Mouse (Mus musculus) forebrain, embryonic 12.5 days (tissue): ENCODE data around the gene Foxa3. TPM values are rescaled to one million over a fixed set of nuclear protein-coding genes. Genes with fewer than 3 reads are reported as not detected.

ENCODE experiments used
- ATAC-seq: fragments of 200-750 bp; cut with Nextera tagmentation; 2 replicates; pipeline ENCODE4 v1.8.0; 2017; ENCODE audit warnings: moderate TSS enrichment; ENCODE audit not compliant: low FRiP score
- H3K27ac ChIP-seq: fragments of 300-500 bp; sonication (generic); 2 replicates; pipeline ENCODE4 v1.5.1; 2016; ENCODE audit warnings: mild to moderate bottlenecking
- H3K27me3 ChIP-seq: fragments of 300-500 bp; sonication (generic); 2 replicates; pipeline ENCODE4 v1.6.1; 2016; ENCODE audit warnings: mild to moderate bottlenecking
- H3K36me3 ChIP-seq: fragments of 300-500 bp; sonication (generic); replicated peaks from 2 replicates; pipeline ENCODE4 v1.6.1; 2016; ENCODE audit warnings: mild to moderate bottlenecking
- H3K4me1 ChIP-seq: fragments of 300-500 bp; sonication (generic); 2 replicates; pipeline ENCODE4 v1.6.1; 2016
- H3K4me2 ChIP-seq: fragments of 300-500 bp; sonication (generic); 2 replicates; pipeline ENCODE4 v1.6.1; 2016; ENCODE audit warnings: mild to moderate bottlenecking, moderate library complexity
- H3K4me3 ChIP-seq: fragments of 300-500 bp; sonication (generic); replicated peaks from 2 replicates; pipeline ENCODE4 v1.5.1; 2016; ENCODE audit warnings: mild to moderate bottlenecking
- H3K9ac ChIP-seq: fragments of 300-500 bp; sonication (generic); 2 replicates; pipeline ENCODE4 v1.6.1; 2016; ENCODE audit warnings: mild to moderate bottlenecking
- H3K9me3 ChIP-seq: fragments of 300-500 bp; sonication (generic); 2 replicates; pipeline ENCODE4 v1.6.1; 2016
- WGBS: fragments of 180-500 bp; shearing (Covaris S2); methylation state at CpG from one replicate; pipeline ENCODE4 v1.1.7; 2016; 5-methylcytosine and 5-hydroxymethylcytosine counted together
- polyA plus RNA-seq: library from polyadenylated mRNA; unstranded; fragments of >200 nt; fragmentation: Nextera tagmentation; extraction: Ambion mirVana; gene quantifications from 2 replicates; pipeline ENCODE4 v1.2.1, GENCODE M21; 2016

Foxa3 gene
- polyA plus RNA-seq, 1 experiment from 2014 or later, result not detected

GRCm38 (mm10) chr7:19004631-19005079, 18.7 kb downstream of the Foxa3 start:
- ATAC-seq, result no peak
- H3K9ac ChIP-seq, result peak overlapping the region; percentile 97
- H3K9me3 ChIP-seq, result no peaks in the 10 kb centered on the region
- WGBS, result 8% methylated on average over 32 of the region's 34 CpGs
- H3K27me3 ChIP-seq, result no peaks in the 10 kb centered on the region
- H3K4me3 ChIP-seq, result peak overlapping the region; percentile 98
- peaks cover 31% of the 10 kb centered on the region for H3K36me3 ChIP-seq
- H3K4me2 ChIP-seq, result peak overlapping the region; percentile 99
- H3K4me1 ChIP-seq, result peaks cover 57% of the 10 kb centered on the region
- peak overlapping the region; percentile 91 for H3K27ac ChIP-seq

- peak; percentile 78 for ATAC-seq
- H3K27ac ChIP-seq, result peak within 1 kb of the TSS; percentile 91
- peaks cover 61% of the 10 kb centered on the region for H3K4me1 ChIP-seq
- H3K27me3 ChIP-seq, result no peaks in the 10 kb centered on the region
- under 1% methylated on average over 72 of the region's 90 CpGs for WGBS
- H3K9me3 ChIP-seq, result no peaks in the 10 kb centered on the region
- H3K36me3 ChIP-seq, result peaks cover 31% of the 10 kb centered on the region
- H3K9ac ChIP-seq, result peak within 1 kb of the TSS; percentile 97
- H3K4me3 ChIP-seq, result peak within 1 kb of the TSS; percentile 98
- peak within 1 kb of the TSS; percentile 99 for H3K4me2 ChIP-seq
These were observed 19.3 kb downstream of the Foxa3 start, which contains the start of gene Irf2bp1 for GRCm38 (mm10) chr7:19003902-19004630. Gene Irf2bp1 (plus strand): TSS chr7:19004044.

GRCm38 (mm10) chr7:19002848-19003498, 20.4 kb downstream of the Foxa3 start:
- Histone ChIP-seq H3K4me1 (peaks cover 64% of the 10 kb centered on the region), H3K4me2 (peak overlapping the region; percentile 58), H3K27ac (peak overlapping the region; percentile 61), H3K27me3 (no peaks in the 10 kb centered on the region), H3K4me3 (peak overlapping the region; percentile 40), H3K9ac (peak overlapping the region; percentile 62), H3K9me3 (no peaks in the 10 kb centered on the region), H3K36me3 (peaks cover 30% of the 10 kb centered on the region)
- peak; percentile 66 for ATAC-seq
- 3% methylated on average over 17 of the region's 17 CpGs for WGBS

- peak overlapping the region; percentile 27; the same call in 1 of the 2 replicates for H3K27ac ChIP-seq
- peak overlapping the region; percentile 58 for H3K4me2 ChIP-seq
- no peak overlapping the region for H3K9ac ChIP-seq
- ATAC-seq, result no peak
- no peaks in the 10 kb centered on the region for H3K9me3 ChIP-seq
- no peaks in the 10 kb centered on the region for H3K27me3 ChIP-seq
- H3K4me3 ChIP-seq, result peak overlapping the region; percentile 40
- H3K36me3 ChIP-seq, result peaks cover 22% of the 10 kb centered on the region
- H3K4me1 ChIP-seq, result peaks cover 56% of the 10 kb centered on the region
- WGBS, result 53% methylated on average over 4 of the region's 4 CpGs
These were observed 21.2 kb downstream of the Foxa3 start for GRCm38 (mm10) chr7:19002115-19002514.

- no peak overlapping the region for H3K4me3 ChIP-seq
- H3K9ac ChIP-seq, result no peak overlapping the region
- WGBS, result 89% methylated on average over 3 of the region's 3 CpGs
- no peak for ATAC-seq
- H3K9me3 ChIP-seq, result no peaks in the 10 kb centered on the region
- H3K27me3 ChIP-seq, result no peaks in the 10 kb centered on the region
- H3K4me1 ChIP-seq, result peaks cover 52% of the 10 kb centered on the region
- peaks cover 18% of the 10 kb centered on the region for H3K36me3 ChIP-seq
- no peak overlapping the region for H3K27ac ChIP-seq
- no peak overlapping the region for H3K4me2 ChIP-seq
These were observed 21.6 kb downstream of the Foxa3 start for GRCm38 (mm10) chr7:19001807-19002085.

GRCm38 (mm10) chr7:19001066-19001806, 22.1 kb downstream of the Foxa3 start:
- peak overlapping the region; percentile 27; the same call in 1 of the 2 replicates for H3K9ac ChIP-seq
- H3K4me3 ChIP-seq, result peak overlapping the region; percentile 24
- H3K36me3 ChIP-seq, result peaks cover 19% of the 10 kb centered on the region
- H3K27ac ChIP-seq, result 0 out of 2 replicates have a peak overlapping the region, but pooled peaks have one; percentile 13
- ATAC-seq, result no peak
- H3K27me3 ChIP-seq, result no peaks in the 10 kb centered on the region
- H3K9me3 ChIP-seq, result no peaks in the 10 kb centered on the region
- WGBS, result 43% methylated on average over 18 of the region's 18 CpGs
- peaks cover 48% of the 10 kb centered on the region for H3K4me1 ChIP-seq
- peak overlapping the region; percentile 40 for H3K4me2 ChIP-seq

- H3K9ac ChIP-seq, result peak overlapping the region; percentile 27
- H3K27me3 ChIP-seq, result no peaks in the 10 kb centered on the region
- no peaks in the 10 kb centered on the region for H3K9me3 ChIP-seq
- H3K4me1 ChIP-seq, result peaks cover 40% of the 10 kb centered on the region
- peaks cover 11% of the 10 kb centered on the region for H3K36me3 ChIP-seq
- peak overlapping the region; percentile 24 for H3K4me3 ChIP-seq
- no peak for ATAC-seq
- peak overlapping the region; percentile 40 for H3K4me2 ChIP-seq
- no peak overlapping the region for H3K27ac ChIP-seq
- WGBS, result 54% methylated on average over 10 of the region's 10 CpGs
These were observed 22.9 kb downstream of the Foxa3 start for GRCm38 (mm10) chr7:19000421-19000820.

GRCm38 (mm10) chr7:18998835-18999234, 24.5 kb downstream of the Foxa3 start:
- H3K27me3 ChIP-seq, result no peaks in the 10 kb centered on the region
- no peaks in the 10 kb centered on the region for H3K9me3 ChIP-seq
- H3K4me1 ChIP-seq, result peaks cover 28% of the 10 kb centered on the region
- no peak overlapping the region for H3K4me2 ChIP-seq
- peaks cover 4% of the 10 kb centered on the region; the same call in 1 of the 2 replicates for H3K36me3 ChIP-seq
- 27% methylated on average over 9 of the region's 9 CpGs for WGBS
- no peak for ATAC-seq
- H3K4me3 ChIP-seq, result no peak overlapping the region
- H3K27ac ChIP-seq, result no peak overlapping the region
- no peak overlapping the region for H3K9ac ChIP-seq

GRCm38 (mm10) chr7:18993036-18993435, 30.3 kb downstream of the Foxa3 start:
- ATAC-seq, result no peak

GRCm38 (mm10) chr7:18992294-18992675, 31.1 kb downstream of the Foxa3 start:
- peak overlapping the region; percentile 55 for H3K4me3 ChIP-seq
- H3K4me1 ChIP-seq, result peaks cover 28% of the 10 kb centered on the region
- H3K9me3 ChIP-seq, result no peaks in the 10 kb centered on the region
- peaks cover 4% of the 10 kb centered on the region; the same call in 1 of the 2 replicates for H3K36me3 ChIP-seq
- ATAC-seq, result no peak
- no peak overlapping the region for H3K27ac ChIP-seq
- 4% methylated on average over 31 of the region's 31 CpGs for WGBS
- peaks cover 26% of the 10 kb centered on the region for H3K27me3 ChIP-seq
- peak overlapping the region; percentile 79 for H3K4me2 ChIP-seq
- H3K9ac ChIP-seq, result peak overlapping the region; percentile 72

More at GRCm38 (mm10) chr7:18993036-18993435, 30.3 kb downstream of the Foxa3 start:
- Histone ChIP-seq H3K36me3 (peaks cover 4% of the 10 kb centered on the region; the same call in 1 of the 2 replicates), H3K4me2 (peak overlapping the region; percentile 79; the same call in 1 of the 2 replicates), H3K4me1 (peaks cover 28% of the 10 kb centered on the region), H3K4me3 (peak overlapping the region; percentile 55), H3K27me3 (peaks cover 25% of the 10 kb centered on the region), H3K9me3 (no peaks in the 10 kb centered on the region), H3K9ac (0 out of 2 replicates have a peak overlapping the region, but pooled peaks have one; percentile 72), H3K27ac (no peak overlapping the region)
- 86% methylated on average over 5 of the region's 5 CpGs for WGBS

- Histone ChIP-seq H3K27me3 (peaks cover 26% of the 10 kb centered on the region), H3K4me1 (peaks cover 28% of the 10 kb centered on the region), H3K4me2 (peak overlapping the region; percentile 79), H3K9me3 (no peaks in the 10 kb centered on the region), H3K36me3 (peaks cover 4% of the 10 kb centered on the region; the same call in 1 of the 2 replicates), H3K4me3 (peak overlapping the region; percentile 55), H3K27ac (no peak overlapping the region), H3K9ac (peak overlapping the region; percentile 72)
- under 1% methylated on average over 59 of the region's 59 CpGs for WGBS
- peak; percentile 10; the same call in 1 of the 2 replicates for ATAC-seq
These were observed 31.6 kb downstream of the Foxa3 start for GRCm38 (mm10) chr7:18991660-18992293.
